Mouse (Mus musculus) myocyte (in vitro differentiated cells): Measurements from ENCODE around the gene Cdk5rap2.

Experiments used
- E2F4 ChIP-seq: IDR thresholded peaks from one replicate; pipeline ENCODE4 v1.6.1; 2011; ENCODE audit warnings: mild to moderate bottlenecking, control low read depth, moderate library complexity; ENCODE audit not compliant: insufficient read depth
- MYOD1 ChIP-seq, 3 experiments: IDR thresholded peaks; one replicate each; pipeline ENCODE4 v1.6.1; 2011; ENCODE audit warnings: control low read depth in 2 of 3, low read depth in 2 of 3, mild to moderate bottlenecking in 2 of 3, moderate library complexity in 1 of 3; ENCODE audit not compliant: insufficient read length in 2 of 3, control insufficient read depth in 1 of 3
- POLR2A ChIP-seq: IDR thresholded peaks from one replicate; pipeline ENCODE4 v1.6.1; 2011; ENCODE audit warnings: low read depth, mild to moderate bottlenecking, control low read depth, moderate library complexity; ENCODE audit not compliant: insufficient read length
- POLR2AphosphoS2 ChIP-seq: IDR thresholded peaks from one replicate; pipeline ENCODE4 v1.6.1; 2011; ENCODE audit warnings: low read depth, control low read depth; ENCODE audit not compliant: insufficient read length

DNA sequence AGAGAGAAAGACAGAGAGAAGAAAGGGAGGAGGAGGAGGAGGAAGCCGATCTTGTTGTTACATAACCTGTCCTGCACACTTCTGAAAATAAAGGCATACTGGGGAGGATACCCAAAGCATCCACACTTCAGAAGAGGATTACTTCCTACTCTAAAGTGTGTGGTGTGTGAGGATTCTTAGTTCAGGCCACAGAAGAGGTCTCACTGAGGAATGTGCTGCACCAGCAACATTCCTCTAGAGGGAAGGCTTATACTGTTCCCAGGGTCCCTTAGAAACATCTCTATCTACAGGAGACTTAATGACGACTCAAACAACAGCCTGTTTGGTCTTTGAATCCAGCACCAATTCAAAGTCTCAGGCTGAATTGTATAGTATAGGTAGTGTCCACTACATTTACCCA lies 10.0 kb upstream of the Cdk5rap2 start:
- TF ChIP-seq E2F4, result no peak
- TF ChIP-seq POLR2AphosphoS2, result no peak
- no peak for TF ChIP-seq POLR2A
- no peak for TF ChIP-seq MYOD1 (IDR thresholded peaks at IDR 0.05; ENCODE audit: control insufficient read depth in 1 of 3, insufficient read length in 2 of 3, low read depth in 2 of 3)
